Mouse (Mus musculus) cerebellum, postnatal 4 days (tissue): Measurements from ENCODE around the gene Ints11.
A peak's percentile ranks its signal among the peaks of the same experiment; 100 is the strongest.

Source experiments
- DNase-seq, 2 experiments: peaks; one replicate each; pipeline ENCODE4 v3.0.0; 2022; ENCODE audit warnings: low spot score in 2 of 2, mixed read lengths in 1 of 2

Ints11 gene

GRCm38 (mm10) chr4:155847591-155848352, 21.6 kb upstream of the Ints11 start:
- DNase-seq = peak in 1 of 2 experiments; percentile 37

- DNase-seq = no peak
These were observed 20.8 kb upstream of the Ints11 start for GRCm38 (mm10) chr4:155848434-155849095.

GRCm38 (mm10) chr4:155849391-155849790, 20.0 kb upstream of the Ints11 start:
- no peak for DNase-seq

- DNase-seq = no peak
These were observed 19.4 kb upstream of the Ints11 start for GRCm38 (mm10) chr4:155849792-155850451.

DNA sequence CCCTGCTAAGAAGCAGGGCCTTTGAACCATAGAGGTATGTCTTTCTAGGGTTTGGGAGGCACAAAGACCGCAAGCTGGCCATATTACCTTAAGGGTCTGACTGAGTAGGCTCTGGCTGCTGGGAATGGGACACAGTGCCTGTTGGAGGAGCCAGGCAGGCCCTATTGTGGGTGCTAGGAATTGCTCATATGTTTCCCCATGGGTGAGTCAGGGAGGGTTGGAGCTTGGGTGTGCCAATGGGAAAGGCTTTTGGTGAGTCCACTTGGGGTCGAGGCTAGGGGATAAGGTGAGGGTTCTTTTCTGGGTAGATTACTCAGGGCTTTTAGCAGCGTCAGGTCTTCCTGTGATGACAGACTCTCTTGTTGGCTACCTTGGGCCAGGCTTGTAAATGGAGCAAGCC, 18.0 kb upstream of the Ints11 start:
- DNase-seq = no peak

DNA sequence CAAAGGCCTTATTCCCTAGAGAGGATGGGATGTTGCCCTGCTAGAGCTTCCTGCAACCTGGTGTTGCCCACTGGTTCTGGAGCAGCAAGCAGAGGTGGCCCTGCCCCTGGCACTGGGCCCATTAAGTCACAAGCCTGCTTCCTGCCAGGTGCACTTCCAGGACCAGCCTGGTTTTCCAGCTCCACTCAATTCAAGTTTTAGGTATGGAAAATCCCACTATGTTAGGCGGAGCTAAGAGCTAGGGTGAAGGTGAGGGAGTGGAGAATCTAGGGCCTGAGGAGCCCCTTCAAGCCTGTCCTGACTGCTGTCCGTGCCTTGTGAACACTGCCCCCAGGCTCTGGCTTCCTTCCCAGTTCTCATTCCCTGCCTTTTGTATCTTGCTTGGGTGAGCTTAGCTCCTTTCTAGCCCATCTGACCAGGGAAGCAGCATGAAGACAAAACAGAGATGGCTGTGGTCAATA, 17.4 kb upstream of the Ints11 start:
- no peak for DNase-seq

GRCm38 (mm10) chr4:155853421-155853820, 15.9 kb upstream of the Ints11 start:
- no peak for DNase-seq

- DNase-seq = no peak
These were observed 14.4 kb upstream of the Ints11 start for GRCm38 (mm10) chr4:155854991-155855390.

- no peak for DNase-seq
These were observed 13.3 kb upstream of the Ints11 start for GRCm38 (mm10) chr4:155856071-155856470.

GRCm38 (mm10) chr4:155856881-155857280, 12.5 kb upstream of the Ints11 start:
- no peak for DNase-seq

DNA sequence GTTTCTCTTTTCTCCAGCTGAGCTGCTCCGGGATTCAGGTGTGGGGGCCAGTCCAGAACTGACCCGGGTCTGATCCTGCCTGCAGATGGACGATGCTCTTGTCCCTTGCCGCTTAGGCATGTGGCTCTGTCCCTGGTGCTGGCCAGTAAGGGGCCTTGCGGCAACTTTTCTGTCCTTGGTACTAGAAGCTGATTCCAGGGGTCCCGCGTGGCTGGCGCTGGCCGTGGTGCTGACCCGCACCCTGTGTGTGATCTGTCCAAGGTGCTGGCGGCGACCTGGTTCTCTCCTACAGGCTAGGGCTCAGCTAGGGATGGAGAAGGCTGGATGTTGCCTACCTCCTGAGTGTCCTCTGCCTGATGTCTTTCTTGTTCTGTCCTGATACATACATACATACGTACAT, 10.0 kb upstream of the Ints11 start:
- DNase-seq = peak in 1 of 2 experiments; percentile 37

DNA sequence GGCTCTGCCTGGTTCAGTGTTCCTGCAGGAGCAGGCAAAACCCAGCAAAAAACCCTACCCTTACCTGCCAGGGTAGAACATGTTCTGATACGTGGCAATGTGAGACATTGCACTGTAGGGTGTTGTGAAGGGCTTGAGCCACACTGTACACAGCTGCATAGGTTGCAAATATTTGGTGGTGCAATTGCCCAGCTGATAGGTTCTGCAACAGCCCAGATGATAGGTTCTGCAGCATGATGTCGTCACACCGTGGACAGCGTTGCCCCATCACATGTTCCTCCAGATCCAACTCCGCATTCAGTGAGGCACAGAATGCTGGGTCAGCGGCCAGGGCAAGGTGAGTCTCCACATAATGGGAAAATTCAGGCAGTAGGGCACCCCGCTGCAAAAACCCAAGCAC, 7.6 kb upstream of the Ints11 start:
- no peak for DNase-seq

- no peak for DNase-seq
These were observed 6.3 kb upstream of the Ints11 start, which contains the start of gene Tas1r3 for GRCm38 (mm10) chr4:155863001-155863400. Tas1r3 (minus strand) TSS chr4:155863362.

- no peak for DNase-seq
These were observed 590 bp upstream of the Ints11 start for GRCm38 (mm10) chr4:155868614-155869298.

DNA sequence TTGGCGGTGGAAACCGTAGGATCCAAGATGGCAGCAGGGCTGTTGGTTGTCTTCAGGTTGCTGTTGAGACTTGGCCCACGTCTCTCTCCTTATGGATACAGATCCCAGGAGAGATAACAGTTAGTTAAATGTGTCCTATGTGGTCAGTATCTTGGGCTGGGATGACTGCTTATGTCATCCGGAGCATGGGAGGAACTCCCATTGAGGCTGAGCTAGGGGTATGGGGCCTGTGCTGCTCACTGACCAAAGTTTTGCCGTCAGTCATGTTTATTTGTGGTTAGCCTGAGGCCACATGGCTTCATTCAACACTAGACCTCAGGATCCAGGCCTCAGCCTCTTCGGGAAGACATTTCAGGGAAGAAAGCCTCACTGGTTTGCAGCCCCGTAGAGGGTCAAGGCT, 2.1 kb downstream of the Ints11 start:
- DNase-seq = no peak

GRCm38 (mm10) chr4:155883587-155883986, 14.2 kb downstream of the Ints11 start:
- DNase-seq = no peak

- DNase-seq = no peak
These were observed 17.0 kb downstream of the Ints11 start for GRCm38 (mm10) chr4:155886330-155886729.

DNA sequence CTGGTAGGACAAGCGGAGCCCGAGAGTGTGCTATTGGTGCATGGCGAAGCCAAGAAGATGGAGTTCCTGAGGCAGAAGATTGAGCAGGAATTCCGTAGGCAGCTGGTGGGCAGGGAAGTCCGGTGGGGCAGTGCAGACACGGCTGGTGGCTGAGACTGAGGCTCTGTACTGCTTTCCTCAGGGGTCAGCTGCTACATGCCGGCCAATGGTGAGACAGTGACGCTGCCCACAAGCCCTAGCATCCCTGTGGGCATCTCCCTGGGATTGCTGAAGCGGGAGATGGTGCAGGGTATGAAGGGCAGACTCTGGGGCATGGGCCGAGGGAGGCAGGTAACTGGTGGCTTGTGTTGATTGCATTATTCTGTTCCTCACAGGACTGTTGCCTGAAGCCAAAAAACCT, 18.3 kb downstream of the Ints11 start:
- no peak for DNase-seq

DNA sequence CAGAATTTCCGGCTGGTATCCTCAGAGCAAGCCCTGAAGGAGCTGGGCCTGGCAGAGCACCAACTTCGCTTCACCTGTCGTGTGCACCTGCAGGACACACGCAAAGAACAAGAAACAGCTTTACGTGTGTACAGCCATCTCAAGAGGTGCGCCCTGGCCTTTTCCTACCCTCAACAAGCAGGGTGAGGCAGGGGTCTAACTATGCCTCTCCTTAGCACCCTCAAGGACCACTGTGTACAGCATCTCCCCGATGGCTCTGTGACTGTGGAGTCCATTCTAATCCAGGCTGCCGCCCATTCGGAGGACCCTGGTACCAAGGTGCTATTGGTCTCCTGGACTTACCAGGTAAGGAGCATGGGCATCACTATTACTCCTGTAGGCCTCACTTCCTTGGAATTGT, 18.8 kb downstream of the Ints11 start:
- DNase-seq = no peak

GRCm38 (mm10) chr4:155889316-155889715, 20.0 kb downstream of the Ints11 start:
- peak in 1 of 2 experiments; percentile 13 for DNase-seq

DNA sequence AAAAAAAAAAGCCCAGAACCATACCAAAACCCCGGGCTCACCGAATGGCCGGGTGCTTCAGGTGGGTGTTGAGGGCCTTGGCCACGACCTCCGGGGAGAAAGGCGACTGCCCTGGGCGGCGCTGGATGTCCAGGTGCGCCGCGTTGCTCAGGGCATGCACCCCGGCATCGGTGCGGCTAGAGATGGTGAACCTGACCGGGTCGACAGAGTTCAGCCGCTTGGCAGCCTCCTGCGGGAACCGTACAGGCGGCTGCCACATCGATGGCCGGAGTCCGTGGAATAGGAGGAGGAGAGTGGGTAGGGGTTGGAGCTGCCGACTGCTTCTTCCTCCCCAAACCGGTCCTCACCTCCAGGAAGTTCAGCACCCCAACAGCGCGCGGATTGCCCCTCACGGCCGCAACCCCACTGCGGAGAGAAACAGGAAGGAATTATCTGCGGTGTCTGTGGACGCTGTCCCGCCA, 21.7 kb downstream of the Ints11 start:
- peak in 1 of 2 experiments; percentile 19 for DNase-seq

GRCm38 (mm10) chr4:155891551-155892001, 22.2 kb downstream of the Ints11 start, which contains the start of the genes Pusl1 and Acap3:
Pusl1 (minus strand) TSS chr4:155891781.
Acap3 (plus strand) TSS chr4:155891822.
- peak; percentile 93 to 98 for DNase-seq
